In genomic region chr4:136076776-136077538, GRCm38 (mm10) we compare ENCODE assay signal across 31 mouse cellular contexts. TPM values are rescaled to one million over a fixed set of nuclear protein-coding genes. Genes with fewer than 3 reads are reported as not detected.
DNase-seq lines count a peak whose midpoint lies in the region; ATAC-seq and TF ChIP-seq lines count a peak whose summit lies in the region.
"Had no signal": no experiment of that assay in that cellular context is flagged by ENCODE, and none has a peak within 500 bp of the region (broad histone marks: within the 10 kb centered on the region; RNA-seq: fewer than 3 reads in every experiment).

No protein-coding gene starts in this region.

- no peak for TF ChIP-seq POLR2A in bone marrow, adult 2 months (IDR thresholded peaks at IDR 0.05; ENCODE audit: borderline replicate concordance, control insufficient read depth, low read depth, low read length)

- TF ChIP-seq CTCF in bone marrow, adult 2 months (IDR thresholded peaks at IDR 0.05; ENCODE audit: control insufficient read depth, insufficient read depth, low read length), result no peak

- H3K27ac ChIP-seq in bone marrow, adult 2 months (ENCODE audit: control insufficient read depth, insufficient read depth, low read depth, low read length, poor library complexity), result peak overlapping the region; percentile 53; the same call in 1 of the 2 replicates
- no peak overlapping the region for H3K27ac ChIP-seq in heart, embryonic 11.5 days (ENCODE audit: low read depth, low read length)
- H3K27ac ChIP-seq: embryonic facial prominence, embryonic 10.5 days; embryonic facial prominence, embryonic 15.5 days; forebrain, embryonic 13.5 days; gastrocnemius, adult 2 months; heart, embryonic 15.5 days; kidney, embryonic 15.5 days; limb, embryonic 12.5 days; liver, embryonic 15.5 days; midbrain, embryonic 10.5 days; midbrain, embryonic 15.5 days; neural tube, embryonic 15.5 days; stomach, postnatal 0 days had no signal

- peaks cover 25% of the 10 kb centered on the region for H3K27me3 ChIP-seq in heart, embryonic 11.5 days (ENCODE audit: control insufficient read depth, insufficient read depth, low read length)

- no peak overlapping the region for H3K4me3 ChIP-seq in bone marrow, adult 2 months (replicated peaks; ENCODE audit: control insufficient read depth, low read depth, low read length)
- no peak overlapping the region for H3K4me3 ChIP-seq in heart, embryonic 11.5 days (ENCODE audit: low read depth, low read length)
- H3K4me3 ChIP-seq: embryonic facial prominence, embryonic 10.5 days; embryonic facial prominence, embryonic 15.5 days; forebrain, embryonic 13.5 days; gastrocnemius, adult 2 months; heart, embryonic 15.5 days; kidney, embryonic 15.5 days; limb, embryonic 12.5 days; liver, embryonic 15.5 days; midbrain, embryonic 10.5 days; midbrain, embryonic 15.5 days; neural tube, embryonic 15.5 days had no signal

- DNase-seq in adrenal gland, adult 2 months, result peak; percentile 51
- no peak for DNase-seq in adrenal gland, postnatal 10 days
- peak; percentile 81 to 84 for DNase-seq in spleen, postnatal 36 days (ENCODE audit: low spot score in 2 of 2)
- DNase-seq in spleen, postnatal 14 days (ENCODE audit: low spot score in 2 of 2), result no peak
- DNase-seq in testis, postnatal 14 days (ENCODE audit: low spot score), result no peak
- DNase-seq: adrenal gland, postnatal 36 days; cerebellum, adult 2 months; cerebellum, postnatal 25 days; gastrocnemius, adult 2 months; gastrocnemius, postnatal 36 days; heart, adult 18-20 months; kidney, adult 18-20 months; lung, embryonic 14.5 days; lung, postnatal 14 days; right cerebral cortex, postnatal 4 days; thymus, adult 2 months had no signal

- 20% methylated on average over 15 of the region's 15 CpGs for WGBS in bone marrow, adult 2 months
- 58% methylated on average over 15 of the region's 15 CpGs for WGBS in heart, embryonic 11.5 days (ENCODE audit: insufficient replicate concordance)

- no peaks in the 10 kb centered on the region for H3K9me3 ChIP-seq in heart, embryonic 11.5 days (replicated peaks; ENCODE audit: control insufficient read depth, low read length)
- H3K9me3 ChIP-seq: embryonic facial prominence, embryonic 10.5 days; embryonic facial prominence, embryonic 15.5 days; forebrain, embryonic 13.5 days; G1E; heart, embryonic 15.5 days; kidney, embryonic 15.5 days; limb, embryonic 12.5 days; liver, embryonic 15.5 days; midbrain, embryonic 10.5 days; midbrain, embryonic 15.5 days; neural tube, embryonic 15.5 days had no signal

- ATAC-seq in heart, embryonic 11.5 days (replicated peaks; ENCODE audit: insufficient number of reproducible peaks, low FRiP score, low TSS enrichment), result no peak
- ATAC-seq: forebrain, embryonic 13.5 days; hindbrain, embryonic 16.5 days; midbrain, embryonic 15.5 days had no signal

- H3K4me1 ChIP-seq in bone marrow, adult 2 months (ENCODE audit: control insufficient read depth, insufficient read depth, low read length), result peaks cover 2% of the 10 kb centered on the region
- peaks cover 6% of the 10 kb centered on the region; the same call in 1 of the 2 replicates for H3K4me1 ChIP-seq in heart, embryonic 11.5 days (ENCODE audit: control insufficient read depth, insufficient read depth, low read length)

- no peak overlapping the region for H3K4me2 ChIP-seq in heart, embryonic 11.5 days
- H3K4me2 ChIP-seq: embryonic facial prominence, embryonic 15.5 days; forebrain, embryonic 13.5 days; heart, embryonic 15.5 days; kidney, embryonic 15.5 days; limb, embryonic 12.5 days; liver, embryonic 15.5 days; lung, embryonic 14.5 days; midbrain, embryonic 15.5 days; neural tube, embryonic 15.5 days had no signal

- H3K36me3 ChIP-seq in heart, embryonic 11.5 days (ENCODE audit: control insufficient read depth, insufficient read depth, low read length), result no peaks in the 10 kb centered on the region
- H3K36me3 ChIP-seq: embryonic facial prominence, embryonic 10.5 days; embryonic facial prominence, embryonic 15.5 days; G1E; heart, embryonic 15.5 days; kidney, embryonic 15.5 days; limb, embryonic 12.5 days; liver, embryonic 15.5 days; midbrain, embryonic 10.5 days; midbrain, embryonic 15.5 days; neural tube, embryonic 15.5 days had no signal

- H3K9ac ChIP-seq in heart, embryonic 11.5 days (ENCODE audit: low read depth, low read length), result no peak overlapping the region
- H3K9ac ChIP-seq: embryonic facial prominence, embryonic 15.5 days; forebrain, embryonic 13.5 days; heart, embryonic 15.5 days; kidney, embryonic 15.5 days; limb, embryonic 12.5 days; liver, embryonic 15.5 days; lung, embryonic 14.5 days; midbrain, embryonic 15.5 days; neural tube, embryonic 15.5 days had no signal

RNA-seq across cellular contexts. Expression of gene Rpl11, which starts 23.7 kb away (rescaled TPM):
- total RNA-seq in adrenal gland, adult 2 months (2021), result 100 to 1,000 TPM; 582 to 615 TPM
- 162 and 164 TPM in 2 replicates for polyA plus RNA-seq in adrenal gland, adult 2 months (2012; rRNA removed)
- 100 to 1,000 TPM; 633 to 663 TPM for total RNA-seq in adrenal gland, postnatal 10 days (2021)
- polyA plus RNA-seq in bone marrow, adult 2 months (2011; ENCODE audit: insufficient read depth, insufficient read length, low replicate concordance, missing spikeins), result 682 and 1,270 TPM in 2 replicates
- 287 and 345 TPM in 2 replicates for polyA plus RNA-seq in heart, embryonic 11.5 days (2014; fragmentation: Nextera tagmentation; extraction: Ambion mirVana)

RNA-seq across cellular contexts. Expression of gene Eloa, which starts 55.4 kb away (rescaled TPM):
- total RNA-seq in adrenal gland, adult 2 months (2021), result 10 to 100 TPM; 40.8 to 46.8 TPM
- polyA plus RNA-seq in adrenal gland, adult 2 months (2012; rRNA removed), result 4.2 and 4.4 TPM in 2 replicates
- total RNA-seq in adrenal gland, postnatal 10 days (2021), result 10 to 100 TPM; 40.5 to 41.8 TPM
- polyA plus RNA-seq in bone marrow, adult 2 months (2011; ENCODE audit: insufficient read depth, insufficient read length, low replicate concordance, missing spikeins), result 16.8 and 22.9 TPM in 2 replicates
- polyA plus RNA-seq in heart, embryonic 11.5 days (2014; fragmentation: Nextera tagmentation; extraction: Ambion mirVana), result 34.8 and 39.8 TPM in 2 replicates

Comparison
In these comparisons a context has a peak if more than half of its experiments do, and no peak if none do; other contexts are left out.
1. DNase-seq: peak in adrenal gland, adult 2 months (single experiment) and spleen, postnatal 36 days (2 of 2); none in adrenal gland, postnatal 10 days (single experiment), spleen, postnatal 14 days (0 of 2) and testis, postnatal 14 days (single experiment).